Mouse (Mus musculus): Measurements from ENCODE around the gene Cap2.

The Cap2 gene

DNA sequence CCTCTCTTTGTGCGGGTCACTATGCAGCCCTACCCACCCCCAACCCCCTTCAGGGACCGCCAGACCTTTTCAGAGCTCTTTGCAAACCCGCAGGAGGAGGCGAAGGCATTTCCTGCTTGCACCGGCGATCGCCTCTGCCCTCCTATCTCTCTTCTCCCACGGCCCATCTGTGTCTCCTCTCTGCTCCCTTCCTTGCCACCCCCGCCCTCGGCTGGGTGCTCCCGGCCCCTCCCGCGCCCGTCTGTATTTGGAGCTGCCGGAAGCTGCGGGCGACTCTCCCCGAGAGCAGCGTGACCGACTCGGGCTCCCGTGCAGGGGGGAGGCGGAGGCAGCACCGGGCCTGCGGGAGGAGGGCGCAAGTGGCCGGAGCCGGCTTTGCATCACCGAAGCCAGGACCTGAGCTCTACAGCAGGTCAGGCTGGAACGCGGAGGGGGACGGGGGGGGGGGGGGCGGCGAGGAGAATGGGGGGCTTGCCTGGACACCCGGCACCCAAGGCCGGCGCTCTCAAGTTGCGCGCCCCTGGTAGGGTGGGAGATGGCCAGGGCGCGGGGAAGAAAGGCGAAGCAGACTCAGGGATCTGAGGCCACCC is at the start of gene Cap2:
Cap2 (plus strand) TSS at position 49 of the 590 bp plus-strand sequence.
- peak; percentile 39 for DNase-seq (ENCODE audit: low read depth)

DNA sequence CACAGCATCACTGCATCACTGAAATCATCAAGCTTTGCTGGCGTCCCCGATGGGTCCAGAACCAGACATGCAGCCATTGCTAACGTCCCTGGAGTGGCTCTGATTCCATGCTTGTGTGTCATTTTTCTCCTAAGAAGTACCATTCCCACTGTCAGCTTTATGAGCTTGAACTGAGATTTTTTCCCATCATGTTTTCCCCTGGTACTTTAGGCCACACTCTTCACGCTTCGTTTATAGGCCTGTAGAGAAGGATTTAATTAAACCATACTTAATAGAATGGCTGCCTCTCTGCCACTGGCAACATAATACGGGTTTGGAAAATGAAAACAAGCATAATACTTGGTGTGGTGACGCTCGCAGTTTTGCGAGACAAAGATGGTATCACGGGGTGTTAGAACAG is 42.1 kb upstream of the Cap2 start:
- DNase-seq (ENCODE audit: low read depth), result no peak

DNA sequence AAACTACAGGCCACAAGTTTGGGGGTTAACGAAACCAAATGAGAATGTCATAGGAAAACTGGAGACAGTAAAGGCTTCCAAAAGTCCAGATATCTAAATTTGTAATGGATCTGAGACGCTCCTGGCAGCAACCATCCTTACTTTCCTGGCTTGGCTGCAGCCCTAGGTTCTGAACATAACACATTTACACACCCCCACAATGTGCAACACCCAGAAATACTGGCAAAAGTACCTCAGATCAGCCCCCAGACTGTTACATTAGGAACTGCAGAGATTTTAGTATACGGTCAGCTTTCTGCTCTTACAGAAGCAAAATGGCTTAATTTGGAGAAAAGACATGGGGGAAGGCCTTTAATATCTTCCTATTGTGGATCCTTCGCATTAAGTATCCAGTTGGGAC is 39.4 kb upstream of the Cap2 start:
- DNase-seq (ENCODE audit: low read depth), result no peak

DNA sequence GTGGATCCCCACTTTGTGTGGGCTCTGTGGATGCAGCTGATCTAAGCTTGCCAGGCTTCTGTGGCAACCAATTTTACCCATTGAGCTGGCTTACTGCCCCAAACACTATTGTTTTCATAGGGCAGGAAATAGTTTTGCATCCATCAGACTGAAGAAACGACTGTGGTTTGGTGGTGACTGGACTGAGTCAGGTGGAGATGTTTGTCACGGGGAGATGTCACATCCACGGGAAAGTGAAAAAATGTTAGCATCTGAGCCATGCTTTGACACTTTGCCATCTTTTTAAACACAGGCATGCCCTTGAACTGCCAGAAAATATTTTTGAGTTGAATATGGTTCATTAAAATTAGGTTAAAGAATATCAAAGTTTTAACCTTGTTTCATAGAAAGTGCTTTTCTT is 37.9 kb upstream of the Cap2 start:
- DNase-seq (ENCODE audit: low read depth), result no peak

DNA sequence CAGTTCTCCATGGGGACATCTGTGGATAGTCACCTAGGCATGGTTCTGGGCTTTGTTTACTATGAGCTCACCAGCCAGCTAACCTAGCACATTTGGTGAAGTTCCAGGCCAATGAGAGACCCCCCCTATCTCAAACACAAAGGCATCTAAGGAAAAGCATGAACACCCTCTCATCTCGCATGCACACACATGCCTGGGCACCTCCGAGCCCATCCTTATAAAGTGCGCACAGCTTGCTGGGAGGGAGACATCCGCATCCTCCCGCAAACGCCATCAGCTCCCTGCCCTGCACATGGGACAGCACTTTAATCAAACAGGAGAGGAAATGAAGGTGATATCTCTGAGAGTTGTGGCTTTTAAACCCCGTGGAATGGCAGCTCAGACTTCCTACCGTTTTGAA is 33.4 kb upstream of the Cap2 start:
- no peak for DNase-seq (ENCODE audit: low read depth)

DNA sequence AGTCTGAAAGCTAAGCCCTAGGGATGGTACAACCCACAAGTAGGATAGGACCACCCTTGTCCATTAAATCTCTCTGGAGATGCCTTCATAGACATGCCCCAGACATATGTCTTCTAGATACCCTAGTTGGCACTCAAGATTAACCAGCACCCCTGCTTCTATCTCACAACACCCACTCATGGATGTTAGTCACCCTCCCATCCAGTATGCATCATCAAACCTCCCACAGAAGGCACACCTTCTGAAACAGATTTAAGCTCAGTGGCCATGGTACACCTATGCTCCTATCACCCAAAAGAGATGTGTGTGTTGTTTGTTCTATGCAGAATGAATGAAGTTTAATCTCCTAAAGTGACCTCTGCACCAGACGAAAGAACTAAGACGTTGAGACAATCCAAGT is 32.1 kb upstream of the Cap2 start:
- no peak for DNase-seq (ENCODE audit: low read depth)

DNA sequence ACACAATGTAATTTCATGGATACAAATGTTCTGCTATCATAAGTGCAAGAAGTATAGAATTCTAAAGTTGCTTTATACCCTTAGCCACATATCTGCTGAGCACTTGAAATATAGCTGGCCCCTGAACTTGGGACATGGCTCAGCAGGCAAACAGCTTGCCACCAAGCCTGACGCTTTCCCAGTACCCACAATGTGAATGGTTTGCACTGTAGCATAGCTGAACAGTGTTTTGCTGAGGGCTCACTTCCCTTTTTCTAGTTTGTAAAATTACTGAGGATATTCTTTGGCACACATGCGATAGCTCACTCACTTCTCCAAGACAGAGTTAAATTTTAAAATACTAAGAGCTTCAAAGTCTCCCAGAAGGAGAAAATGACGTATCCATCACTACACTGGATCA is 20.4 kb upstream of the Cap2 start:
- DNase-seq (ENCODE audit: low read depth), result no peak

DNA sequence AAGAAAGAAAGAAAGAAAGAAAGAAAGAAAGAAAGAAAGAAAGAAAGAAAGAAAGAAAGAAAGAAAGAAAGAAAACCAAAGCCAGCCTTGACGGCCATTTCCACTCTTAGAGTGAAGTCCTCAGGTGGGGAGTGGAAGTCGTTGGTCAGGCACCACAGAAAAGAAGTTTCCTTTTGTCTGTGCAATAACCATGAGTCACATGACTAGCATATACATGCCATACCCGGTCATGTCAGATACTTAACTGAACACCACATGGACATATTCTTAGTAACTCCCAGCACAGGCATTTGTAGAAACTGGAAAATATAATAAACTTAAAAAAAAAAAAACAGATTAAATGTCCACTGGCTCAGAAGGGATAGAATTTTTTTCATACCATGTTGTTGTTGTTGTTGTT is 16.0 kb upstream of the Cap2 start:
- DNase-seq (ENCODE audit: low read depth), result no peak

DNA sequence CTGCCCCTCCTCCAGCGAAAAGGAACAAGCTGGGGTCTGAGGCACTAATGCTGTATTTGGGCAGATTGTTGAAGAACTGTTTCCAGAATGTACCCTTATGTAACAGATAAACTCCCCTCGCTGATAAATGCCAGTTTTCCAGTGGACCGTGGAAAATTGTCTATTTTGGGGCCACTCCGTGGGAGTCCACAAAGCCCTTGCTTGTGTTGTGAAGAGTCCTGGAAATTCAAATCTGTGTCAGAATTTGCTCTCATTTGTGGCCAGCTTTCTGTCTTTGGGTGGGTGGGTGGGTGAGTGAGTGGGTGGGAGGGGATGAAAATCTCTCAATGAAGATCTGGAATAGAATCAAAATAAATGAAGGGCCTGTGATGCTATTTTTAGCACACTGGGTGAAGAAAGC is 13.5 kb upstream of the Cap2 start:
- DNase-seq (ENCODE audit: low read depth), result no peak

DNA sequence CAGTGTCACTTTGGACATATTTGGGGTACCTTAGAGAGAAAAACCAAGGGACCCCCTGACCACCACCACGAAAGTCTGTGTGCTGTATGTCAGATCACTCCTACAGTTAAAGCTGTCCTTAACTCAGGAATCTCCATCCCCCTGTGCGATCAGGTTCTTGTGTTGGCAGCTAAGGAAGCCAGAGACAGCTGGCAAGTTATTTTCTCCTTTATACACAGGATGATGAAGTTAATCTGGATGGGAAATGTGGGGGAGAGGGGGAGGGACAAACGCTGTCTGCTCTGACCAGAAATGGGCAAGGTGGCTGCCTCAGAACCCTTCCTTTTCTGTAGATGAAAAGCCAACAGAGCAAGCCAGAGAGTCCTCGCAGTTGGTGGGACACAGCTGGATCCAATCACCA is 11.0 kb upstream of the Cap2 start:
- DNase-seq (ENCODE audit: low read depth), result no peak

DNA sequence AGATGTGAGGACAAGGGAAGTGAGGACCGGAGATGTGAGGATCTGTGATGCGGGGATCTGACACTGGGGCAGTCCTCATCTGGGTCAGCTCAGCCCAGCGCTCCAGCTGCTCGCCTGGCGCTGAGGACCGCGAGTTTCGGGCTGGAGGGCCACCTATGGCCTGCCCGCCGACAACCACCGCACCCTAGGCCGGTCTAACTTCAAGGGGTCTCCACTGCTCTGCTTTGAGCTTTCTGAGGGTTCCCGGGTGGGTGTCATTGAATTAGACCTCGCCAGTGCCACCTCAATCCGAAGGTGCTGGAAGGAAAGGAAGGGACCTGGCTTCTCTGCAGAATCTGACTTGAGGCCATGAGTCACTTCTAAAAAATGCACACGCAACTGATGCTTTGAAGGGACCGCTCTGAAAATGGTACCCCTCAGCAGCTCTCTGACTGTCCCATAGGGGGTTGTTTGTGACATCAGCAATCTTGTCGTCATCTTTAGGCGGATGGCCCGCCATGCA is 793 bp downstream of the Cap2 start:
- DNase-seq (ENCODE audit: low read depth), result no peak

DNA sequence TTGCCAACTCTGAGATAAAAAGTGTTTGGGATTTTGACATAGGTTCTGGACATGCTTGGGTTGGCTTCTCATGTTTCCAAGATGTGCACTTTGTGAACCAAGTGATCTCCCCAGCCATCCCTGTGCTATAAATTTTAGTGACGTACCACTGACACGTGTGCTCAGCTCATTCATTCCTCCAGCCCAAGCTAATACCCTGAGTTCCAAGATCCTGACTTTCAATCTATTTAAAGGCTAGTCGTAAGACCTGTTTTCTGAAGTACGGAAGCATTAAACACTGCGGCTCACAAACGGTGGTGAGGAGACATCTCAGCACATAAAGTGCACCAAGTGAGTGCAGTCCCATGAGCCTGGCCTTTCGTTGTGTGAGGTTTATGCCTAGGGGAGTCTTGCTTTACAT is 6.3 kb downstream of the Cap2 start:
- no peak for DNase-seq (ENCODE audit: low read depth)

DNA sequence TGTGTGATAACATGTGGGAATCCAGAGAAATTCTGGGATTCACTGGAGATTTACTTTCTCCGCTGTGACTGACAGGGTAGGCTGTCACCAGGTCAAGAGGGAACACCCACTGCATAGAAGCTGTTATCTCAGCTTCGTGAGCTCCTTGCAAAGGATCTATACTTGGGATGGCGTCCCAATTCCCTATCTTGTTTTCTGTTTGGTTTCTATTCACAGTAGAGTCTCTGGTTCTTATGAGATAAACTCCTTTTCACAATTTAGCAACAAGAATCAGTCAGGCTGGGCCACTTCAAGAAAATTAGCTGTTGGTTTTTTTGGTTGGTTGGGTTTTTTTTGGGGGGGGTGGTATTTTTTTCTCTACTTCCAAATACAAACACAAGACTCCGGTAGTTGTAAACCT is 7.2 kb downstream of the Cap2 start:
- no peak for DNase-seq (ENCODE audit: low read depth)

DNA sequence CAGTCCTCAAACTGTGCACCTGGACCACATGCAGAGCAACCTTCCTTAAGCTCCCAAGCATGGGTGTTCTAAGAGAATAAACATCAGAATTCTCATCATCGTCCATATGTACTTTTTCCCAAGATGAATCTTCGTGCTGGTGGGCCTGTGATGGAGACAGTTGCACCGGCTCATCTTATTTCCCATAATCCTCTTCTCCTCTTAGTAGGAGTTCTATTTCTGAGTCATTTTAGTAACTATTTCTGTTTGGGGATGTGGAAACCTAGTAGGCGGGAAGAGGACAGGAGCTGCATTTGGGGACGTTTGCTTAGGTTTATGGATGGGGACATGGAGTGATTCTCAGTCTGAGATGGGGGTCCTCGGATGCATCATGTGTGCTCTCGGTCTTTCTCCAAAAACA is 8.8 kb downstream of the Cap2 start:
- DNase-seq (ENCODE audit: low read depth), result no peak

DNA sequence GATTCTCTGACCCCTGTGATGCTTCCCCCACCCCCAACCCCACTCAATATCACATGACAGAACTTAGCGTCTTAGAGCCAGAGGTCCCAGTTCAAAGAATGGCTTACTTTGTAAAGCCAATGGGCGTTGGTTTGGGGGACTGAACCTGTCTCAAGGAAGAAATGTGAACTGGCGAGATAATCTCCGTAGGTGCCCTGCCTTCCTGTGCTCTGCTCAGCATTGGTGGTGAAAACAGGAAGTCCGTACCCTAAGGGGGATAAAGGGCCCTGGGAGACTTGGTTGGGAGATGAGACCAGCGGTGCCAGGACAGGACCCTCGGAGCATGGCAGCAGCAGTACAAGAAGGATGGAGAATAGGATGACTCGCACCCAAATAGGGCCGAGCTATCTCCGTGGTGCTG is 12.8 kb downstream of the Cap2 start:
- no peak for DNase-seq (ENCODE audit: low read depth)

DNA sequence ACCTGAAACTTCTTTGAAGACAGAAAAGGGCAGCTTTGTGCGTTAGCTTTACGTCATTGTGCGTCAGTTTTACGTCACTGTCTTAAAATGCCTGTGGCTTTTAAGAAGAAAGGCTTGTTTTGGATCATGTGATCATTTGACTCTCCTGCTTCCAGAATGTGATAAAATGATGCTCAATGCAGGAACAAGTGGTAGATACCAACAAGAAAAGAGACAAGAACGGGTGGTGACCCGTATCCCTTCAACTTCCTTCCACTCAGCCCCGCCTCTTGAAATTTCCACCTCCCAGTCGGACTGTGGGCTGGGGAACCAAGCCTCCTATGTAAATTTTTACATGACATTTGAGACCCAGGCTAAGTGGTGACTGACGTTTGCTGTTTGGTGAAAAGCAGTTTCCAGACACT is 13.5 kb downstream of the Cap2 start:
- DNase-seq (ENCODE audit: low read depth), result no peak

DNA sequence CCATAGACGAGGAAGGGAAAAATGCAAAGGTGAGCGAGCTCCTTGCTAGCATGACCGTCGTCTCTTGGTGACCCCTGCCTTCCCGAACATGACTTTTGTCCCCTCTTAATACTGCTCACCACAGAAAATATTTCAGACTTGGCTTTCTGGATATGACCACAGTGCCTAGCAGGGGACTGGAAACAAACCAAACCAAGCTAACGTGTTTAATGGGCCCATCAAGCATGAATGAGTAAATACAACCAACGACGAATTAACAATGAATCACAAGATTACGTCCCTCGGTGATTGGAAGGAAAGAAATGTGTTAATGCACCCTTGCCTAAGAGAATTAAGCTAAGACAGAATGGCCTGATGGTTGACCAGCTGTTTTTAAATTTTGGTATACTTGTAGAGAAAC is 13.9 kb downstream of the Cap2 start:
- no peak for DNase-seq (ENCODE audit: low read depth)

DNA sequence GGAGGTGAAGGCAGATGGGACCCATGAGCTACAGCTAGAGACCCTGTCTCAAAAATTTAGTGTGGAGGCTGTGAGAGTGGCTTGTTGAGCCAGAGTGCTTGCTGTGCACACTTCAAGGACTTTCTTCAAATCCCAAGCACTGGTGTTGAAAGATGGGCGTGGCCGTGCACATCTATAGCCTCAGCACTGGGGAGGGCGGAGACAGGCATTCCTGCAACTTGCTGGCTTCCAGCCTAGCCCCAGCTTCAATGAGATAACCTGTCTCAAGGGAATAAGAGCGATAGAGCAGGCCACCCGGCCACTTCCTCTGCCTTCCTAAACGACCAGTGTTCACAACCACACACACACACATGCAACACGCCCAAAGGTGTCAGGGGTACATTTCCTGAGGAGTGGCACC is 14.5 kb downstream of the Cap2 start:
- no peak for DNase-seq (ENCODE audit: low read depth)

DNA sequence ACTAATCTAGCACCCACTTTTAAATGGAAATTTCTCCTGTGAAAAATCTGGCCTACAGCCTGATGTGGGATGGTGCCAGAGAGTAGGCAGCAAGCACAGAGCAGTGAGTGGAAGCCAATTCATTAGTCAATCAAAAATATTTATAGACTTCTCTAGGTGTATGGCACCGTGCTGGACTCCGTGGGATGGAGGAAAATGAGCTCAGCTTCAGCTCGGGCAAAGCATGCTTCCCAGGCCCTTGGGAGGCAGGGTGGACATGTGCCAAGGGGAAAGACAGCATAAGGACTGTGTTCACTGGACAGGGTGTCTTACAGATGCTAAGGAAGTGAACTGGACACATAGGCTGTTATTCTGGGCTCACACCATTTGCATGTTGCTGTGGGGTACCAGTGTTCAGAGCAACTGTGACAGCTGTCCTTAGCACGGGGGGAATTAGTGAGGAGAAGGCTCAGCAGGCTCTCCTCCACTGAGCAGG is 15.6 kb downstream of the Cap2 start:
- DNase-seq (ENCODE audit: low read depth), result no peak

DNA sequence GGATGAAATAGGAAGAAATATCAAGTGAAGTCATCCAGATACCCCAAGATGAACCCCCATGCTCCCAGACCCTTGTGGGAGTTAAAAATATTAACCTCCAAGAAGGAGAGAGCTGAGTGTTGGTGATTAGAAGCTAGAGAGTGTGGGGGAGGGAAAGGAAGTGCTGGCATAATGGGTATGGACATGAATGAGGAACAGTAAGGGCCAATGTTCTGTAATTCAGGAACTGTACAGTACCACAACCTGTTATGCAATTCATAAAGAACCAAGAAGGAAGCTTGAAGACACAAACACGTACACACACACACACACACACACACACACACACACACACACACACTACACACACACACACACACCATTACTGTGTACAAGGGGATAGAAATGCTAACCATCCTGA is 19.8 kb downstream of the Cap2 start:
- DNase-seq (ENCODE audit: low read depth), result no peak

DNA sequence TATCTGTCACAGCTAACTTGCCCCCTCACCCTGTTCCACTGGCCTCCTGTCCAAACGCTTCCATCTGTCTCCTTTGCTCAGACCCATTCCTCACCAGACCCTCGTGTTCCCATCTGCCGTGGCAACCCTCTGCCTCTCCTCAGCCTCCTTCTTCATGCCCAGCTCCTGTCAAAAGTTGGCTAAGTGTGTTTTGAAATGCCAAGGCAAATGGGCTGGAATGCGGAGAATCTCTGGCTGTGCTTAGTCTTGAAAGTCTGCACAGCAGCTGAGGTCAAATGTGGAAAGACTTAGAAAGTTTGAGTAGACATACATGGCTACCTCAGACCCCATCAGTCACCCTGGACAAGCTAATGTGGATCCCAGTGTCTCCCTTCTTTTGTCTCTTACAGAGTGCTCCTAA is 21.1 kb downstream of the Cap2 start:
- DNase-seq (ENCODE audit: low read depth), result no peak

DNA sequence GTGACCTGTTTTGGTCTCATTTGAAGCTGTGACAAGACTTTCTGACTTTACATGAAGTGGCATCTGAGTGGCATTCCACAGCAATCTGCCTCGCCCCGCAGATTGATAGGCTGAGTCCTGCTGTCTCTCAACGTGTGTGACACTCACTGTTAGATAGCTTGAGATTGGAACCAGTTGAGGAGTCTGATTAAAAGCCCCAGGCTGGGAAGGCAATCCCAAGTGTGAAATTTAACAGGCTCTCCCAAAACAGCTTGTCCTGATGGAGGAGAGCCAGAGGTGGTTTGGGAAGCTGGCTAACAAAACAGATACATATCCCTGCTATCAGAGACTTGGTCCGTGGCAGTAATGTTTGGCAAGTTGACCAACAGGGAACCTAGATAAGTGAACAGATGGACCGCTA is 21.6 kb downstream of the Cap2 start:
- DNase-seq (ENCODE audit: low read depth), result no peak

DNA sequence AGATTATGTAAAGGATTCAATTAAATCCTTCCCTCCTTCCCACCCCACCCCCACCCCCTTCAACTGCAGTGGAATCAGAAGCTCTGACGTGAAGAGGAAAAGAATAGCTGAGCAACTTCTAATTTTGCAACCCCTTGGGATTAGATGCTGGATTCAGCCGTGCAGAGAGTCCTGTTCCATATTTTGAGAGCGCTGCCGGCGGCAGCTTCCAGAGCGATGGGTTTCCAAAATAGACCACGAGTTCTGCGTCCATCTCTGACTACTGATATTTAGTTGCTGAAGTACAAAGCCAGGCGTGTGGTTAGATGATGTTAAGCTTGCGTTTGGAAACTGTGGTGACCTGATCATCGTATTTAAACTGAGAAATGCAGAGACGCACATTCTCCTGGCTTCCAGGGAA is 22.1 kb downstream of the Cap2 start:
- no peak for DNase-seq (ENCODE audit: low read depth)

Measured in c-Kit-positive CD71-negative TER-119-negative erythroid progenitor cells, embryonic 14.5 days (primary cell).